Mouse (Mus musculus) c-Kit-positive CD71-positive TER-119-negative erythroid progenitor cells, embryonic 14.5 days (primary cell): ENCODE measurements around the gene Cntn3.

Experiments
- DNase-seq: peaks from one replicate; pipeline ENCODE4 v3.0.0-alpha.2; 2013; ENCODE audit warnings: low read depth

Cntn3 gene

DNA sequence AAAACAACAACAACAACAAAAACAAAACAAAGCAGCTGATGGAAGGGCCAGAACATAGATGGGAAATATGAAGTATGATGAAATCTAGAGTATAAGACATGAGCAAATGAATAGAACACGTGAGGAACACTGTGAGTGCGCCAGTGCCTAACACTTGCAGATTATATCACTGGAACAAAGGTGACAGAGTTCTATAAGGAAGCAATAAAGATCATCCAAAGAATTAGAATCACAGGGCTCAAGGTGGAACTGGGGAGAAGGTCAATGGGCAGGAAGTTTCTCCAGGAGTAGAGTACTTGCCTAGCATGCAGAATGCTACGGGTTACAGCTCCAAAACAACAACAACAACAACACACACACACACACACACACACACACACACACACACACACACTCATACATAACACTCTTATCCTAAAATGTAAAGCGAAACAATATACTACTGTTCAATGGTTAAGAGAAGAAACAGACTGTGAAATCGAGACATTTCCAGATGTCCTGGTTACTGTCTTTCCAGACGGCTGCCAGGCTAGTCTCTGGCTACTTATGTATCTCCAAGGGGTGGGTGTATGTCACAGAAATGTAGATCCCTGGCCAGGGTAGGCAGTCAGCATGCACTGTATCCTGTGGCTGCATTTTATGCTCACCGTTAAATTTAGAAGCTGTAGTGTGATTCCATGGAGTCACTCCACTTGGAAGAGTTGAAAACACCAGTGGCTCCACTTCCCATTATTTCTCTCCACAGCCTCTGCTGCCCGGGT is 94.4 kb downstream of the Cntn3 start:
- no peak for DNase-seq

GRCm38 (mm10) chr6:102438353-102438752 is 134.5 kb downstream of the Cntn3 start:
- no peak for DNase-seq

DNA sequence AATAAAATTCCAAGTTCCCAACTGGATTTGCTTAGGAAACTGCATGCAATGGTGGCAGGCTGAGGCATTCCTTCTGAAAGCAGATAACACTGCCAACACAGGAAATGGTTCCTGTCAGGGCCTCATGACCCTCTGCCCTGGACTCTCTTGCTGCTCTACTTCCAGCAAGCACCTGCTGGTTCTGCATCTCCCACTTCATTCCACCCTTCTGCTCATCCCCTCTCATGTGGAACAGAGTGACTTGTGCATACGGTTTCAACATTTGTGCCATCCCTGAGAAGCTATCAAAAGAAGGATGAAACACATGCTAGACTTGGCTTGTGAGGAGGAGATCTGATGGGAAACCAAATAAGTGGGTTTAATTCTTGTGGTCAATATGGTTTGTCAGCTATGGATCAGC is 145.4 kb downstream of the Cntn3 start:
- DNase-seq, result no peak

DNA sequence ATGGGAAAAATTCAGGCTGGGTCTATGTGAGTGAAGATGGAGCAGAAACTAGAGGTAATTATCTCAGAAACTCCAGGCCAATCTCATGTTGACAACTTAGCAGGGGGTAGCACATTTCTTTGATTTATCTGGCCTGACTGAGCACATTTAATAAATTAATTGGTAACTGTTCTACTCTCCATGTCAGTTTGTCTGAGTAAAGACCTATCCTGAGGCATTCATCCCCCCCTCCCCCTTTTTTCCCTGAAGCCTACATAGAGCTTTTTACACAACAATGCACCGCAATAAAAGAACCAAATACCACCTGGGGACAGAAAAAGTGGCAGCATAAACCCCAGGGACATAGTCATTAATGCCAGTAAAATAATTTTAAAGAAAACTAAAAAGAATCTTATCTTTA is 151.1 kb downstream of the Cntn3 start:
- no peak for DNase-seq

GRCm38 (mm10) chr6:102388590-102388989 is 184.3 kb downstream of the Cntn3 start:
- no peak for DNase-seq

DNA sequence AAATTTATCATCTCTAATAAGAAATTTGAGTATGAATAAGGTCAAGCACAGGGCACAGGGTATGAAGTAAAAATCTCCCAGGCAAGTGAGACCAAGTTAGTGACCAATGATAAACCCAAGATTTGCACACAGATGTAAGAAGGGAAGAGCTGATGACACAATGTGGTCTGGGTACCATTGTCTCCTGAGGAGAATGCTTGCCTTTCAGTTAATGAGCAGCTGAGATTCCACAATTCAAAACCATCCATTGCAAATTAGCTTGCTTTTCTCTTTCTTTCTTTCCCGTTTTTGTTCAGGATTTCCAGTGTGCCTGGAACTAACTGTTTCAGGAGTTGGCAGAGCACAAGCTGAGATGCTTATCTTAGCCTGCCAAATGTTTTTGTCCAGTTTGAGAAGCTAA is 200.8 kb downstream of the Cntn3 start:
- DNase-seq, result no peak

DNA sequence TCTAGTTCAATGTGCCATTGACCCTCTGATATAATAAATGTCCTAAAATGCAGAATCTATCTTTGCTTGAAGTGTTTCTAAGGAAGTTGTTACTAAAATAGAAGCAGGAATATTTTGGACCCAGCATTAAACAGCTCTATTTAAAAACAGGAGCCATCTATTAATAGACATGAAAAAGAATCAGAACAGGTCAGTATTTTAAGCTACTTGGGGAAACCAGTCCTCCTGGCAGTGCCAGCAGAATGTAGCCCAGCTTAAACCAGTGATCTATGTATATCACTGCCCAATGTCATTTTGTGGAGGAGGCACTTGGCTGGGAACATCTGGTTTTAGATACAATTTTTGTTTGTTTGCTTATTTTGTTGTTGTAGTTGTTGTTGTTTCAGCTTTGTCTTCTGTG is 209.0 kb downstream of the Cntn3 start:
- no peak for DNase-seq

- DNase-seq, result no peak
These were observed 209.5 kb downstream of the Cntn3 start for GRCm38 (mm10) chr6:102363291-102363832.

- no peak for DNase-seq
These were observed 240.8 kb downstream of the Cntn3 start for GRCm38 (mm10) chr6:102332144-102332543.

GRCm38 (mm10) chr6:102326711-102327110 is 246.2 kb downstream of the Cntn3 start:
- no peak for DNase-seq

DNA sequence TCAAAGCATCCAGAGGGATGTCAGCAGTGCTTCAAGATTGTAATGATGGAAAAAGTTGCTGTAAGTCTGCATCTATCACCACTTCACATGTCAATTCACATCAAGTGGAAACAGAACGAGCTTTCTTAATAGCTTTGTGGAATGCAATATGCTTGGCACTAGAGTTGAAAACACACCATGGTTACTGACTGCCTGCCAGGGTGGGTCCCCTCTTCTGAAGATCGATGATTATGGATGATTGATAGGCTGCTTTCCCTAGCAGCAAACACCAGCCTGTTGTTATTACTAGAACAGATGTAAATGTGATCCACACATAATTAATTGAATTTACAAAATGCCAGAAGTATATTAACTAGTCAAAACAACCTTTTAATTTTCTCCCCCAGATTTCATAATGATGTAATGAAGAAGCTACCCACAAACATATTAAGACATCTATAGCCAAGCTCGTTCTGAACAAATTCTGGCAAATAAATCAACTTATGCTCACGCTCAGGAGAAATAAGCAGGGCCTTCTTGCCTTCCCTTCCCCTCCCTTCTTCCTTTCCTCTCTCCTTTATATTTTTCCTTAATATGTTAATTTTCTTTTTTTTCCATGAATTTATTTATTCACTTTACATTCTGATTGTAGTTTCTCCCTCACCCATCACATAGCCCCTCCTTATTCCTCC is 250.2 kb downstream of the Cntn3 start:
- no peak for DNase-seq

GRCm38 (mm10) chr6:102319755-102320154 is 253.1 kb downstream of the Cntn3 start:
- DNase-seq, result no peak

DNA sequence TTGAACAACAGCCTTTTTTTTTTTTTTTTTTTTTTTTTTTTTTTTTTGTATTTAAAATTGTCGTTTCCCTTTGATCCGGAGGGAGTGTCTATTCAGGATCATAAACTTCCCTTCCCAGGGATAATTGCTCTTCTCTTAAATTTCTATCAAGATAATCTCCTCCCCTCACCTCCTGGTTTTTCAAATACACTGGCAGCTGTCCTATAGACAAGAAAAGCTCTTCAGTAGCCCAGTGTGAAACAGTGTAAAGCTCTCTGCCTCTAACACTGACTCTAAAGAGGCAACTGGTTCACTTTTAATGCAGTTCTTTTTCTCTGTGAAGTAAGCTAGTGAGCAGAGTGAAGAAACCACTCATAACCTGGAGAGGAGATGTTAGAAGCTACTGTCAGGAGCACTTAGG is 290.0 kb downstream of the Cntn3 start:
- DNase-seq, result no peak

DNA sequence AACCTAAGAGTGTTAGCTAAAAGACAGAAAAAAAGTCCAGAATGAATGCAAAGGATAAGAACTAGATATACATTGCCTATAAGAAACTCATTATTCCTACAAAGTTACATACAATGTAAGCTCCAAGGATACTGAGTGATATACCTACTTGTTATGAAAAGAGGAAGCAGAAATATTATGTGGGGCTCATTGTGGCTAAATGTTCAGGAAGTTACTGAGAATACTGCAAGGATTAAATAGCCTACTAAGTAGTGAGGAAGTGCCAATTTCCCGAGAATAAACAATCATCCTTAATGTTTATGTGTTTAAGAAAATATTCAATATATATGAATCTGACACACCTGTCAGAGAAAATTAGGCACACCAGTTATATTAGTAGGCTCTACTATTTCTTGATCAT is 341.9 kb downstream of the Cntn3 start:
- DNase-seq, result no peak

DNA sequence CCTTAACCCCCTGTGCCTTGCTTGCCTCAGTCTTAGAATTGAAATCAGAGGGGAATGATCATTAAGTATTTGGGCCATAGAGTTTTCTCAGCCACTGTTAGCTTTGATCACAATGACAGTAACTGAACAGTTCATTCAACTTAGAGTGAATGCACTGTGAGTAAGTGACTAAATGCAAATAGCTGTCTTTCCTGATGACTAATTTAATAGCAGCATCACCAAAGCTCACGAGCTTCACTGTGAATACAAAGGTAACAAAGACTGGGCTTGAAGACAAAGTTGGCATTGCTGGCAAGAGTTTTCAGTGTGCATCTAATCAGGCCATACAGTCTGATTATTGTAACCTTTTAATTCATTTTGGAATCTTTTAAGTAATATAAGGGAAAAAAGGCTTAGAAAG is 386.6 kb downstream of the Cntn3 start:
- no peak for DNase-seq

GRCm38 (mm10) chr6:102170913-102171312 is 402.0 kb downstream of the Cntn3 start:
- DNase-seq, result peak; percentile 9

DNA sequence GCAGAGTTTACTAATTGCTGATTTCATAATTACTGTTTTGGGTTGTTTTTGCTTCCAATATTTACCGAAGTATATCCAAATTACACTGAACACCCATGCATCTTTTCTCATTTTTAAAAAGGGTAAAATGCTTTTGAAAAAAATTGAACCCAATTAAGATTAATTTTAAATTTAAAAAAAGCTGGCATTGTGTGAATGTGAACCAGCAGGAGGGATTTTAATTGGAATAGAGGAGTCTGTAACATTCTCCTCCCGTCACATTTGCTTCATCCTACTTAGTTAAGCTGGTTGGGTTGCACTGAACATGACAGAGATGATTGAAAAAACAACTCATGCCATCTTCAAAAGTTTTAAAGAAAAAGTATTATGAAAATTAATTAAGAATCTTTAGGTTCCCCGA is 411.7 kb downstream of the Cntn3 start:
- DNase-seq, result no peak

GRCm38 (mm10) chr6:102121676-102122075 is 451.2 kb downstream of the Cntn3 start:
- DNase-seq, result no peak

GRCm38 (mm10) chr6:102120003-102120402 is 452.9 kb downstream of the Cntn3 start:
- no peak for DNase-seq

DNA sequence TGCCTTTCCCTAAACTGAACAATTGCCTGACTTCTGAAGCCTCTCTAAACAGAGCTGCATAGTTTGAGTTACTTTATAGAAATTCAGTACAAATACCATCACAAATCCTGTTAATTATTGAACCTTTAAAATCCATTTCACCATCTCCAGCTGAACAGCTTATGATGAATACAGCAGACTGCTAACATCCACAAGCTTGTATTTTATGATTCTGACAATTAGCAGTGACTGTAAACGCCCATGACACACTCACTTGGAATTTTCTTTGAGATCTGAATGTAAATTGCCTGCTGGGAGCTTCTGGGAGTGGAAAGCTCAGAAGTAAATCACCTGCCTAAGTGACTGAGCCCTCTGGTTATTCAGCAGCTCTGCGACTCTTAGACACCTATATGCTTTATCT is 459.3 kb downstream of the Cntn3 start:
- no peak for DNase-seq
